Mouse (Mus musculus) hindbrain, embryonic 10.5 days (tissue): ENCODE data around the gene Borcs6. TPM values are rescaled to one million over a fixed set of nuclear protein-coding genes. Genes with fewer than 3 reads are reported as not detected.

Experiments used
- DNase-seq: peaks from one replicate; pipeline ENCODE4 v3.0.0-alpha.2; 2017; ENCODE audit warnings: low spot score
- H3K27ac ChIP-seq: fragments of 300-500 bp; sonication (generic); 2 replicates; pipeline ENCODE4 v1.5.1; 2016; ENCODE audit warnings: mild to moderate bottlenecking, moderate library complexity
- H3K27me3 ChIP-seq: fragments of 300-500 bp; sonication (generic); 2 replicates; pipeline ENCODE4 v1.6.1; 2016; ENCODE audit warnings: mild to moderate bottlenecking; ENCODE audit not compliant: poor library complexity, insufficient read depth, severe bottlenecking
- H3K36me3 ChIP-seq: fragments of 300-500 bp; sonication (generic); 2 replicates; pipeline ENCODE4 v1.6.1; 2016; ENCODE audit warnings: mild to moderate bottlenecking, moderate library complexity
- H3K4me1 ChIP-seq: fragments of 300-500 bp; sonication (generic); replicated peaks from 2 replicates; pipeline ENCODE4 v1.6.1; 2016; ENCODE audit warnings: mild to moderate bottlenecking
- H3K4me3 ChIP-seq: fragments of 300-500 bp; sonication (generic); 2 replicates; pipeline ENCODE4 v1.5.1; 2016; ENCODE audit warnings: mild to moderate bottlenecking, moderate library complexity
- H3K9me3 ChIP-seq: fragments of 300-500 bp; sonication (generic); 2 replicates; pipeline ENCODE4 v1.6.1; 2016; ENCODE audit warnings: mild to moderate bottlenecking, moderate library complexity
- WGBS: fragments of 180-500 bp; shearing (Covaris S2); methylation state at CpG from one replicate; pipeline ENCODE4 v1.1.7; 2016; 5-methylcytosine and 5-hydroxymethylcytosine counted together
- polyA plus RNA-seq: library from polyadenylated mRNA; unstranded; fragments of >200 nt; fragmentation: Nextera tagmentation; extraction: Ambion mirVana; gene quantifications from 2 replicates; pipeline ENCODE4 v1.2.1, GENCODE M21; 2016

The Borcs6 gene
- polyA plus RNA-seq, 1 experiment from 2014 or later = 12.6 TPM

DNA sequence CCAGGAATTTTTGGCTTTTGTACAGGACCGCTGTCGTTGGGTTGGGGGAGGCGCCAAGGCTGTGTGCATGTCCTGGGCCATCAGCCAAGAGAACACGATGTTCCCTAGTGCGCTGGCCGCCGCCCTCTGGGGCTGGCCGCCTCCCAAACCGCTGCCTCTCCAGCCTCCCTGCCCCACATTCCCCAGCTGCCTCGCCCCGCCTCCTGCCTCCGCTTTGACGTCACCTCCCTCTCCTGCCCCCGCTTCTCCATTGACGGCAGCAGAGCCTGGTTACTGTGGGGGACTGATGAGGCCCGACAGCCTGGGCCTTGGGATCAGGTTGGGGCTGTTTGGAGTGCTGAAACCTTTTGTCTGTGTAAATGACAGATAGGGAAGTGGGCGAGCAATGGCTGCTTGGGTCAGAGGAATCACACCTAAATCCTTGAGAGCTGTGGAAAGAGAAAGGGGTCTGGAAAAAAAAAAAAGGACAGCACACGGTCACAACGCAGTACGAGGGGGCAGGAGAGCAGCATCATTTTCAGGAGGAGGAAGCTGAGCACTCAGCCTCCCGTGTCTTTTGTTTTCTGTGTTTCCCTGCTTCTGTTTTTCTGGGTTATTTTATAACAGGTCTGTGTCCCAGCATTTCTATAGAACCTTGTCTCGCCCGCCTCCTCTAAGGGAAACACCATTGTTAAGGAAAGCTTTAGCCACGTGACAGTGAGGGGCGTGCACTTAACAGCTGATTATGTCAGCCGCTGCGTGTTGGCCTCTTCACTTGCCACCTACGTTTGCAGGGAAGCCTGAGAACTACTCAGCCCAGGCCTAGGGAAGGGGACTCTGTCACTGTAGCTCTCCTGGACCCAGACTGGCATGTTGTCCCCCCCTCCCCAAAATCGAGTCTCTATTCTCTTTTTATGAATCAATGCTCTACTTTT lies 37.7 kb downstream of the Borcs6 start:
- Histone ChIP-seq H3K4me3 (peak overlapping the region; percentile 71), H3K27me3 (no peaks in the 10 kb centered on the region), H3K36me3 (peaks cover 22% of the 10 kb centered on the region), H3K9me3 (no peaks in the 10 kb centered on the region), H3K27ac (peak overlapping the region; percentile 85), H3K4me1 (peaks cover 71% of the 10 kb centered on the region)
- 3% methylated on average over 29 of the region's 29 CpGs for WGBS
- DNase-seq = peak; percentile 81

DNA sequence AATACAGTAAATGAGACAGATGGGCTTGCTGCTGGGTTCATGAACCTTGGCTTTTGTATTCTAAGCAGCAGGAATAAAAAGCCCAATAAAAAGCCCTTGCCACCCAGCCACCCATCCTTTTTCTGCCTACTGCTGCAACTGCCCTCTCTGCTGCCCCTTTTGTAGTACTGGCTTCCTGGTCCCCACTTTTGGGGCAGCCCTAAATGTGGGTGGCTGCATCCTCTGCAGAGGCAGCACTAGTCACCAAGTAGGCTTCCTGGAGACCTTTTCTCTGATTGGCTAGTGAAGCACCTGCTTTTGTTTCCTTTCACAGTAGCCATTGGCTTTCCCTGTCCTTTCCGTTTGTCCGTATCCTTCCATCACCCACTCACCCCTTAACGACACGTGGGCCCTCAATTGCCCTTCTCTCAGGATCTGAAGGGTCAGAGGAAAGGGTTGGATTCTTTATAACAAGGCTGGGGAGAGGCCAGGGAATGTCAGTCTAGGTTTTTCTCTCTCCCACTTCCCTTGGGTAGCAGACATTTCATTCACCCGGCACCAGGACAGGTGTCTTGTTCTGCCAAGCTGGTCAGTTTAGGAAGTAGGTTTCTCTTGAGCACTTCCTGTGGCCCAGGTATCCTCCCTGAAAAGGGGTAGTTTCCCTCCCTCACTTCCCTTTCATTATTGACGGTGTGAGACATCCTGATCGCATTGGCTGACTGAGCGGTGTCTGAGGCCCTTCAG lies 38.7 kb downstream of the Borcs6 start:
- Histone ChIP-seq H3K27me3 (no peaks in the 10 kb centered on the region), H3K9me3 (no peaks in the 10 kb centered on the region), H3K4me1 (peaks cover 71% of the 10 kb centered on the region), H3K4me3 (peak overlapping the region; percentile 71), H3K36me3 (peaks cover 27% of the 10 kb centered on the region), H3K27ac (peak overlapping the region; percentile 85)
- DNase-seq = no peak
- 31% methylated on average over 8 of the region's 8 CpGs for WGBS

GRCm38 (mm10) chr11:69098762-69099091 lies 39.2 kb downstream of the Borcs6 start:
- Histone ChIP-seq H3K36me3 (peaks cover 32% of the 10 kb centered on the region), H3K4me1 (peaks cover 71% of the 10 kb centered on the region), H3K27me3 (no peaks in the 10 kb centered on the region), H3K4me3 (peak overlapping the region; percentile 71), H3K9me3 (no peaks in the 10 kb centered on the region), H3K27ac (peak overlapping the region; percentile 80)
- peak; percentile 93 for DNase-seq
- WGBS = under 1% methylated on average over 19 of the region's 19 CpGs

DNA sequence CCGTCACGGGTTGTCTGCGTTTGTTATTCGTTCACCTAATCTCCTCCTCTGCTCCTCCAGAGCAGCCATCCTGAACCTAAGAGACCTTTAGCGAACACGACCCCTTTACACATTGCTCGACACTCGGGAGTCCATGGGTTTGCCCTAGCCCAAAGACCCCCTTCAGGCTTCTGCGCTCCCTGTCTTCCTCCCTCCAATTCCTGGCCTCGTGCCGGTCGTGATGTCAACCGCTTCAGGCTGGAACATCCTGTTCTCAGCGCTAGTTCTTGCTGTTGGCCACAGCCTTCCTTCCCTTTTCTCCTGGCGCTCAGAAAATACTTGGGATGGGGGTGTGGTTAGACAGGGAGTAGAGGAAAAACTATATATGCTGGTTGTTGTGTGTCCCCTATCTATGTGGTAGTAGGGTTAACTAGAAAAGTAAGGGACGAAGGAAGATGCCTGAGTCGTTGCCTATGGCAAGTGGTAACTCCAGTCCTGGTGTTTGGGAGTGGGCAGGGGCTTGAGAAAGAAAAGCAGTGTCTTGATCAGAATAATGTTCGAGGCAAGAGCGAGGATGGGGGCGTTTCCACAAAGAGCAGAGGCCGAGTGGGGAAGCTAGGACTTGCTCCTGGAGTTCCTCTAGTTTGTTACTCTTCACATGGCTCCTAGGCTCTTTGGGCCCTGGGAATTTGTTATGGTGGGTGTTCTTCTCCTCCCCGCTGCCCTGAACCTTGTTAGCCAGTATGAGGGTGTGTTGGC lies 39.8 kb downstream of the Borcs6 start:
- H3K4me3 ChIP-seq = peak overlapping the region; percentile 71
- peaks cover 38% of the 10 kb centered on the region for H3K36me3 ChIP-seq
- WGBS = under 1% methylated on average over 22 of the region's 22 CpGs
- no peak for DNase-seq
- no peaks in the 10 kb centered on the region for H3K9me3 ChIP-seq
- H3K27me3 ChIP-seq = no peaks in the 10 kb centered on the region
- H3K4me1 ChIP-seq = peaks cover 66% of the 10 kb centered on the region
- peak overlapping the region; percentile 80 for H3K27ac ChIP-seq

DNA sequence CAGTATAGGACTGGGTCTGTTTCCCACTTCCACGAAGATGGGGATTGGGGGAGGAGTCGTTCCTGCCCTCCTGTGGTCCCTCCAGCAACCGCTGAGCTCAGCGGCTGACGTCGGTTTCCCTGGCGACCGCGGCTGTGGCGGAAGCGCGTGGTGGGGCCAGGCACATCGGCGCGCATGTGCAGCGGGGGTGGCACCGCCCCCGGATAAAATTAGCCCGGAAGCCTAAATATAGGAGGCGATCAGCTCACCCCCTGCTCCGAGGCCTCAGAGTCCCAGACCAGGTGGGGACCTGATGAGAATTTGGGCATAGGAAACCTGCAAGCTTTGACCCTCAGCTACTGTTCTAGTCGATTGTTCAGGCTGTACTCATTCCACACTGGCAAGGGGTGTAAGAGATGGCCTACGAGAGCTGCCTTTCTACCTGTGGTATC lies 40.4 kb downstream of the Borcs6 start:
- H3K36me3 ChIP-seq = peaks cover 44% of the 10 kb centered on the region
- no peaks in the 10 kb centered on the region for H3K9me3 ChIP-seq
- WGBS = 1% methylated on average over 23 of the region's 23 CpGs
- H3K4me3 ChIP-seq = peak overlapping the region; percentile 71
- H3K4me1 ChIP-seq = peaks cover 64% of the 10 kb centered on the region
- peak; percentile 88 for DNase-seq
- no peaks in the 10 kb centered on the region for H3K27me3 ChIP-seq
- H3K27ac ChIP-seq = peak overlapping the region; percentile 80

- Histone ChIP-seq H3K4me1 (peaks cover 55% of the 10 kb centered on the region), H3K36me3 (peaks cover 53% of the 10 kb centered on the region), H3K9me3 (no peaks in the 10 kb centered on the region), H3K27ac (peak overlapping the region; percentile 80), H3K4me3 (peak overlapping the region; percentile 71), H3K27me3 (no peaks in the 10 kb centered on the region)
- no peak for DNase-seq
- 90% methylated on average over 20 of the region's 20 CpGs for whole genome bisulfite sequencing
Measured at GRCm38 (mm10) chr11:69100639-69101360, 41.3 kb downstream of the Borcs6 start.

DNA sequence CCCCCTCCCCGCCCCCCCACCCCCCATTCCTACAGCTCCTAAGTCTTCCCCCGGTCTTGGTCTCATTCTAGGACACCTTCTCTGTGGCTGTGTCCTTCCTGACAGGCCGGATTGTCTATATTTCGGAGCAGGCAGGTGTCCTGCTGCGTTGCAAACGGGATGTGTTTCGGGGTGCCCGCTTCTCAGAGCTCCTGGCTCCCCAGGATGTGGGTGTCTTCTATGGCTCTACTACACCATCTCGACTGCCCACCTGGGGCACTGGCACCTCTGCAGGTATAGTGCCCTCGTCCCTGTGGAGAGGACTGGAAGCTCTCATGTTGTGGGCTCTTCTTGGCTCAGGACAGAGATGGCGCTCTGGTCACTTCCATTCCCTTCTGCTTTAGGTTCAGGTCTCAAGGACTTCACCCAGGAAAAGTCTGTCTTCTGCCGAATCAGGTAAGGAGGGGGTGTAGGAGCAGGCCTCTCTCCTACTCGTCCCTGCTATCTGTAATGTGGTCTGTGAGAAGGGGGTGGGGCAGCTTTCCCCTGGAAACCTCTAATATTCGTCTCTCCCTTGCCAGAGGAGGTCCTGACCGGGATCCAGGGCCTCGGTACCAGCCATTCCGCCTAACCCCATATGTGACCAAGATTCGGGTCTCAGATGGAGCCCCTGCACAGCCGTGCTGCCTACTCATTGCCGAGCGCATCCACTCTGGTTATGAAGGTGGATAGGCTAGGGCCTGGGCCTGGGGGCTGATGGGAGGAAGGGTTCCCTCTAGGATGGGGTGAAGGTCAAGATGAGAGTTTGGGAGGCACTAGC lies 42.3 kb downstream of the Borcs6 start:
- peaks cover 63% of the 10 kb centered on the region for H3K36me3 ChIP-seq
- DNase-seq = no peak
- 89% methylated on average over 21 of the region's 21 CpGs for WGBS

DNA sequence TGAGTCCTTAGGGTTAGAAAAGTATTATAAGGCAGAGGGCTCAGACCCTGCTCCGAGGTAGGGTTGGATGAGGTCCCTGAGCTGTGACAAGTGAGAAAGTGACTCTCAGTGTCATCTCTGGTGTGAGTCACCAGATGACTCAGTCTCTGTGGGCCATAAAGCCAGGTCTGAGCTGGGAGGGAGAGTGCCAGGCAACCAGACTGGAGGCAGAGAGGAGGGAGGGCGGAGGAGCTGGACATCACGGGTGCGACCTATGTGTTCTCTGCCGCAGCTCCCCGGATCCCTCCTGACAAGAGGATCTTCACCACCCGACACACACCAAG lies 42.8 kb downstream of the Borcs6 start:
- no peaks in the 10 kb centered on the region for H3K27me3 ChIP-seq
- no peaks in the 10 kb centered on the region for H3K9me3 ChIP-seq
- no peak overlapping the region for H3K4me3 ChIP-seq
- no peak for DNase-seq
- WGBS = 93% methylated on average over 7 of the region's 7 CpGs
- H3K36me3 ChIP-seq = peaks cover 68% of the 10 kb centered on the region
- H3K27ac ChIP-seq = no peak overlapping the region
- peaks cover 39% of the 10 kb centered on the region for H3K4me1 ChIP-seq

More for the DNA sequence above, 42.3 kb downstream of the Borcs6 start:
- Histone ChIP-seq H3K4me1 (peaks cover 45% of the 10 kb centered on the region), H3K27me3 (no peaks in the 10 kb centered on the region), H3K9me3 (no peaks in the 10 kb centered on the region), H3K27ac (no peak overlapping the region), H3K4me3 (no peak overlapping the region)

- Histone ChIP-seq H3K36me3 (peaks cover 76% of the 10 kb centered on the region), H3K27ac (no peak overlapping the region), H3K4me1 (peaks cover 32% of the 10 kb centered on the region), H3K27me3 (no peaks in the 10 kb centered on the region), H3K4me3 (no peak overlapping the region), H3K9me3 (no peaks in the 10 kb centered on the region)
- DNase-seq = no peak
- WGBS = 93% methylated on average over 14 of the region's 14 CpGs
Measured at GRCm38 (mm10) chr11:69103121-69103520, 43.6 kb downstream of the Borcs6 start.

DNA sequence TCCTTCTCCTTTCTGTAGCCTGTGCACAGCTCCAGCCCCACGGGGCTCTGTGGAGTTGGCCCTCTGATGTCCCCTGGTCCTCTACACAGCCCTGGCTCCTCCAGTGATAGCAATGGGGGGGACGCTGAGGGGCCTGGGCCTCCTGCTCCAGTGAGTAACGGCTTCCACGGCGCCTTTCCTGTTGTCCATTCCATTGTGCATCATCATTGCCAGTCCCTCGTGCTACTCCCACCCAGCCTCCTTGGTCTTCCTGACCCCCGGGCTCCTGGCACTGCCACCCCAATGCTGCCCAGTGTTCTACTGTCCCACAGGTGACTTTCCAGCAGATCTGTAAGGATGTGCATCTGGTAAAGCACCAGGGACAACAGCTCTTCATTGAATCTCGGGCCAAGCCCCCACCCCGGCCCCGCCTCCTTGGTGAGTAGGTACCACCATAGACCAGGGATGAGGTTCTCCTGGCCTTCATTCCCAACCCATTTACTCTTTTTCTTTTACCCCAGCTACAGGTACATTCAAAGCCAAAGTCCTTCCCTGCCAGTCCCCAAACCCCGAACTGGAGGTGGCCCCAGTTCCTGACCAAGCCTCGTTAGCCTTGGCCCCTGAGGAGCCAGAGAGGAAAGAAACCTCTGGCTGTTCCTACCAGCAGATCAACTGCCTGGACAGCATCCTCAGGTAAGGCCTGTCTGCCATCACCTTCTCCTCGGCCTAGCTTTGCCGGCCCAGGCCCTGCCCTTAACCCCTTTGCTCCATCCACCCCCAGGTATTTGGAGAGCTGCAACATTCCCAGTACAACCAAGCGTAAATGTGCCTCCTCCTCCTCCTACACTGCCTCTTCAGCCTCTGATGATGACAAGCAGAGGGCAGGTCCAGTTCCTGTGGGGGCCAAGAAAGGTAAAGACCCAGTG lies 44.3 kb downstream of the Borcs6 start:
- Histone ChIP-seq H3K4me1 (peaks cover 25% of the 10 kb centered on the region), H3K27ac (no peak overlapping the region), H3K9me3 (no peaks in the 10 kb centered on the region), H3K4me3 (no peak overlapping the region), H3K36me3 (peaks cover 83% of the 10 kb centered on the region), H3K27me3 (no peaks in the 10 kb centered on the region)
- no peak for DNase-seq
- WGBS = 91% methylated on average over 15 of the region's 15 CpGs

- H3K27me3 ChIP-seq = no peaks in the 10 kb centered on the region
- H3K4me1 ChIP-seq = peaks cover 21% of the 10 kb centered on the region
- H3K36me3 ChIP-seq = peaks cover 90% of the 10 kb centered on the region
- DNase-seq = no peak
- peak overlapping the region; percentile 23; the same call in 1 of the 2 replicates for H3K4me3 ChIP-seq
- no peak overlapping the region for H3K27ac ChIP-seq
- H3K9me3 ChIP-seq = no peaks in the 10 kb centered on the region
- WGBS = 93% methylated on average over 14 of the region's 14 CpGs
Measured at GRCm38 (mm10) chr11:69104487-69104886, 45.0 kb downstream of the Borcs6 start.
